ENCODE assay signal across 8 mouse cellular contexts in genomic region chr4:41606784-41607183, GRCm38 (mm10). TPM values are rescaled to one million over a fixed set of nuclear protein-coding genes. Genes with fewer than 3 reads are reported as not detected.
DNase-seq lines count a peak whose midpoint lies in the region; ATAC-seq and TF ChIP-seq lines count a peak whose summit lies in the region.

No protein-coding gene starts in this region.

- H3K9me3 ChIP-seq in heart, postnatal 0 days (replicated peaks; ENCODE audit: control insufficient read depth, low read length) = no peaks in the 10 kb centered on the region
- H3K9me3 ChIP-seq in liver, embryonic 11.5 days (ENCODE audit: control insufficient read depth, low read length) = no peaks in the 10 kb centered on the region

- H3K27ac ChIP-seq in heart, postnatal 0 days (ENCODE audit: low read depth) = no peak overlapping the region
- H3K27ac ChIP-seq in liver, embryonic 11.5 days (ENCODE audit: low read depth, low read length) = no peak overlapping the region

- TF ChIP-seq EP300 in heart, postnatal 0 days (IDR thresholded peaks at IDR 0.05; ENCODE audit: low read depth) = no peak

- 35% methylated on average over 4 of the region's 4 CpGs for WGBS in heart, postnatal 0 days
- WGBS in liver, embryonic 11.5 days = 33% methylated on average over 4 of the region's 4 CpGs

- no peak overlapping the region for H3K4me2 ChIP-seq in heart, postnatal 0 days (ENCODE audit: low read depth, low read length)
- no peak overlapping the region for H3K4me2 ChIP-seq in liver, embryonic 11.5 days

- peak; percentile 49 for DNase-seq in heart, postnatal 0 days (ENCODE audit: low spot score)
- DNase-seq in heart, postnatal 25 days (ENCODE audit: low spot score) = no peak
- DNase-seq in B cell, adult 2 months = peak; percentile 33 to 37
- peak; percentile 31 for DNase-seq in c-Kit-positive CD71-positive TER-119-negative erythroid progenitor cells, embryonic 14.5 days (ENCODE audit: low read depth)
- peak; percentile 54 for DNase-seq in liver, embryonic 11.5 days (ENCODE audit: low spot score)
- no peak for DNase-seq in layer of hippocampus, postnatal 25 days (ENCODE audit: extremely low spot score in 1 of 2, low spot score in 1 of 2)
- no peak for DNase-seq in natural killer cell, adult 2 months (ENCODE audit: low spot score in 2 of 2)
- DNase-seq in right cerebral cortex, adult 2 months (ENCODE audit: low spot score in 2 of 2) = no peak

- no peak overlapping the region for H3K9ac ChIP-seq in heart, postnatal 0 days (replicated peaks; ENCODE audit: low read depth, low read length)
- no peak overlapping the region for H3K9ac ChIP-seq in liver, embryonic 11.5 days (ENCODE audit: low read depth, low read length)

- no peaks in the 10 kb centered on the region for H3K36me3 ChIP-seq in heart, postnatal 0 days (replicated peaks; ENCODE audit: control insufficient read depth, insufficient read depth, low read length)
- H3K36me3 ChIP-seq in liver, embryonic 11.5 days (ENCODE audit: control insufficient read depth, insufficient read depth, low read length) = no peaks in the 10 kb centered on the region

- H3K4me3 ChIP-seq in heart, postnatal 0 days (ENCODE audit: low read depth, low read length) = no peak overlapping the region
- H3K4me3 ChIP-seq in liver, embryonic 11.5 days (ENCODE audit: low read depth, low read length) = no peak overlapping the region

- no peaks in the 10 kb centered on the region for H3K4me1 ChIP-seq in heart, postnatal 0 days (ENCODE audit: control insufficient read depth, insufficient read depth)
- no peaks in the 10 kb centered on the region for H3K4me1 ChIP-seq in liver, embryonic 11.5 days (replicated peaks; ENCODE audit: control insufficient read depth, insufficient read depth, low read length)

- intact Hi-C loops in heart, postnatal 25 days (cut with DNase I) = no loop called here

- no peak for TF ChIP-seq CTCF in heart, postnatal 0 days (IDR thresholded peaks at IDR 0.05; ENCODE audit: low read depth)

- peaks cover 13% of the 10 kb centered on the region; the same call in 1 of the 2 replicates for H3K27me3 ChIP-seq in heart, postnatal 0 days (ENCODE audit: control insufficient read depth, insufficient read depth, low read length)
- H3K27me3 ChIP-seq in liver, embryonic 11.5 days (replicated peaks; ENCODE audit: control insufficient read depth, insufficient read depth, low read length) = peaks cover 2% of the 10 kb centered on the region; the same call in 1 of the 2 replicates

- ATAC-seq in heart, postnatal 0 days (ENCODE audit: insufficient read depth, low read depth) = no peak
- ATAC-seq in liver, embryonic 11.5 days (replicated peaks; ENCODE audit: low FRiP score) = no peak

RNA-seq across cellular contexts. Expression of gene Enho, which starts 33.3 kb away (rescaled TPM):
- total RNA-seq in heart, postnatal 0 days (2014; rRNA removed; ENCODE audit: low replicate concordance) = 5.8 and 12.7 TPM in 2 replicates
- polyA plus RNA-seq in heart, postnatal 0 days (2015; fragmentation: Nextera tagmentation; extraction: Ambion mirVana) = 4.0 and 4.3 TPM in 2 replicates
- 1 to 10 TPM; 8.0 to 8.8 TPM for total RNA-seq in heart, postnatal 25 days (2021)
- polyA plus RNA-seq in liver, embryonic 11.5 days (2014; fragmentation: Nextera tagmentation; extraction: Ambion mirVana) = 3.7 and 3.8 TPM in 2 replicates
- 10 to 100 TPM; 62.1 to 66.9 TPM for total RNA-seq in layer of hippocampus, postnatal 25 days (2021)

RNA-seq across cellular contexts. Expression of gene Dnaic1, which starts 37.2 kb away (rescaled TPM):
- 2.2 and 12.9 TPM in 2 replicates for total RNA-seq in heart, postnatal 0 days (2014; rRNA removed; ENCODE audit: low replicate concordance)
- 1.8 and 2.1 TPM in 2 replicates for polyA plus RNA-seq in heart, postnatal 0 days (2015; fragmentation: Nextera tagmentation; extraction: Ambion mirVana)
- 1 to 10 TPM; 1.8 to 2.7 TPM for total RNA-seq in heart, postnatal 25 days (2021)
- 1.6 TPM in 2 replicates for polyA plus RNA-seq in liver, embryonic 11.5 days (2014; fragmentation: Nextera tagmentation; extraction: Ambion mirVana)
- total RNA-seq in layer of hippocampus, postnatal 25 days (2021) = 10 to 100 TPM in 1 of 2 experiments, 1 to 10 TPM in 1; 7.1 to 11.2 TPM

RNA-seq across cellular contexts. Expression of gene Fam219a, which starts 37.4 kb away (rescaled TPM):
- 4.0 and 10.7 TPM in 2 replicates for total RNA-seq in heart, postnatal 0 days (2014; rRNA removed; ENCODE audit: low replicate concordance)
- polyA plus RNA-seq in heart, postnatal 0 days (2015; fragmentation: Nextera tagmentation; extraction: Ambion mirVana) = 2.3 and 3.1 TPM in 2 replicates
- total RNA-seq in heart, postnatal 25 days (2021) = 10 to 100 TPM; 12.5 to 14.3 TPM
- polyA plus RNA-seq in liver, embryonic 11.5 days (2014; fragmentation: Nextera tagmentation; extraction: Ambion mirVana) = 1.4 and 2.0 TPM in 2 replicates
- 100 to 1,000 TPM; 159 to 165 TPM for total RNA-seq in layer of hippocampus, postnatal 25 days (2021)

Comparison
In these comparisons a context has a peak if more than half of its experiments do, and no peak if none do; other contexts are left out.
1. DNase-seq: peak in heart, postnatal 0 days (single experiment), B cell, adult 2 months (2 of 2), c-Kit-positive CD71-positive TER-119-negative erythroid progenitor cells, embryonic 14.5 days (single experiment) and liver, embryonic 11.5 days (single experiment); none in heart, postnatal 25 days (single experiment), layer of hippocampus, postnatal 25 days (0 of 2), natural killer cell, adult 2 months (0 of 2) and right cerebral cortex, adult 2 months (0 of 2).
2. RNA of gene Fam219a, which starts 37.4 kb away (total RNA-seq): 159 to 165 TPM in layer of hippocampus, postnatal 25 days; 12.5 to 14.3 TPM in heart, postnatal 25 days and 4.0 to 10.7 TPM in heart, postnatal 0 days; every median in the first group is over 10 times any median in the second.